Mouse (Mus musculus) G1E (cell line): Measurements from ENCODE around the gene Uqcr10. TPM values are rescaled to one million over a fixed set of nuclear protein-coding genes. Genes with fewer than 3 reads are reported as not detected.

Experiments
- ATAC-seq: 2 replicates; pipeline ENCODE4 v1.8.0; 2016; ENCODE audit warnings: mild to moderate bottlenecking; ENCODE audit not compliant: insufficient number of reproducible peaks, poor library complexity, low FRiP score, severe bottlenecking; ENCODE audit errors: extremely low read depth
- DNase-seq: peaks from one replicate; pipeline ENCODE4 v3.0.0; 2012; ENCODE audit warnings: low spot score
- H3K27me3 ChIP-seq: 2 replicates; pipeline ENCODE4 v1.6.1; 2012; ENCODE audit warnings: mild to moderate bottlenecking, low read length, inconsistent platforms; ENCODE audit not compliant: insufficient read depth
- H3K36me3 ChIP-seq: replicated peaks from 2 replicates; pipeline ENCODE3; 2012; ENCODE audit warnings: mild to moderate bottlenecking, inconsistent platforms
- H3K4me1 ChIP-seq: 2 replicates; pipeline ENCODE4 v1.6.1; 2012; ENCODE audit warnings: low read depth, low read length, inconsistent platforms, mixed read lengths; ENCODE audit not compliant: insufficient read depth
- H3K4me3 ChIP-seq: 2 replicates; pipeline ENCODE4 v1.5.1; 2012; ENCODE audit warnings: low read depth, mild to moderate bottlenecking, inconsistent platforms, low read length, moderate library complexity, mixed read lengths
- H3K9me3 ChIP-seq: replicated peaks from 2 replicates; pipeline ENCODE4 v1.6.1; 2012; ENCODE audit warnings: inconsistent platforms
- CTCF ChIP-seq: IDR thresholded peaks from 2 replicates; pipeline ENCODE4 v1.5.1; 2012; ENCODE audit warnings: low read depth, low read length, inconsistent platforms, mixed read lengths
- GATA1 ChIP-seq: IDR thresholded peaks from 2 replicates; pipeline ENCODE4 v1.6.1; 2012; ENCODE audit warnings: borderline replicate concordance, low read length, inconsistent platforms, mixed read lengths
- GATA2 ChIP-seq: IDR thresholded peaks from 2 replicates; pipeline ENCODE4 v1.6.1; 2012; ENCODE audit warnings: low read depth, low read length, inconsistent platforms, borderline replicate concordance
- POLR2AphosphoS5 ChIP-seq: IDR thresholded peaks from 2 replicates; pipeline ENCODE4 v1.6.1; 2012; ENCODE audit warnings: low read depth, low read length, inconsistent platforms; ENCODE audit not compliant: insufficient replicate concordance
- TAL1 ChIP-seq: conservative IDR thresholded peaks from 2 replicates; pipeline ENCODE4 v1.6.1; 2012; ENCODE audit warnings: low read depth, low read length, inconsistent platforms, mixed read lengths
- polyA plus RNA-seq: library from polyadenylated mRNA; stranded (reverse); fragments of >175 nt; gene quantifications from 2 replicates; pipeline ENCODE4 v1.2.3, GENCODE M21; 2012
- total RNA-seq, 2 experiments: library from RNA; stranded (forward) in 1 of 2; stranded (reverse) in 1 of 2; fragments of 200-1000 nt in 1 of 2; fragments of >200 nt in 1 of 2; fragmentation: Nextera tagmentation in 1 of 2; gene quantifications; 2 replicates each; pipeline ENCODE4 v1.2.3; 2014 to 2017

Gene Uqcr10
- total and polyA plus RNA-seq, 3 experiments = 23.8 to 191 (median 142) TPM

DNA sequence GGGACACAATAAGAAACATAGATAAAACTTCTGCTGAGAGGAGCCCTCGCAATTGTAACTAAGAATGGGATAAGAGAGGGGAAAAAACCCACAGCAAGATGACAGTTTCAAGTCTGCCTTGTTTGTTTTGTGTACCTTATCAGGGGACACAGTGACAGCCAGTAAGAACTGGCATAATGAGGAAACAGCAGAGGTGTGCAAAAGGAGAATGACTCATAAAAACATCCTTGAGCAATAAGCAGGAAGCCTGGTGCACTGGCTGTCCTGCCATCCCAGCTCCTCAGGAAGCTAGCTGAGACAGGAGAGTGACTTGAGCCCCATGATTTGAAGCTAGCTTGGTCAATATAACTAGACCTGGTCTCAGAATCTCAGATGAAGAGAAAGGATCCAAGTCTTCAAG is 44.3 kb downstream of the Uqcr10 start:
- DNase-seq (no peak), ATAC-seq (peak; percentile 56)
- TF ChIP-seq GATA1 (no peak), CTCF (no peak), POLR2AphosphoS5 (no peak), GATA2 (no peak), TAL1 (no peak)
- no peaks in the 10 kb centered on the region for H3K27me3 ChIP-seq
- H3K4me1 ChIP-seq = peaks cover 43% of the 10 kb centered on the region
- peaks cover 80% of the 10 kb centered on the region for H3K36me3 ChIP-seq
- no peaks in the 10 kb centered on the region for H3K9me3 ChIP-seq
- no peak overlapping the region for H3K4me3 ChIP-seq

Other genes starting within 250 kb of the Uqcr10 start
- 56.1 and 68.9 TPM in 2 replicates for gene Mtmr3, start 109.5 kb downstream of the Uqcr10 start, total RNA-seq (2014; fragmentation: Nextera tagmentation)
- 81.4 and 81.9 TPM in 2 replicates for gene Mtmr3, start 109.5 kb downstream of the Uqcr10 start, total RNA-seq (2017)
- 21.7 and 26.4 TPM in 2 replicates for gene Mtmr3, start 109.5 kb downstream of the Uqcr10 start, polyA plus RNA-seq
- not detected in 2 replicates for gene Gm11032, start 84.3 kb downstream of the Uqcr10 start, total RNA-seq (2014; fragmentation: Nextera tagmentation)
- gene Gm11032, start 84.3 kb downstream of the Uqcr10 start, total RNA-seq (2017) = not detected in 2 replicates
- not detected in 2 replicates for gene Gm11032, start 84.3 kb downstream of the Uqcr10 start, polyA plus RNA-seq
- 27.8 and 28.4 TPM in 2 replicates for gene Ascc2, start 66.6 kb downstream of the Uqcr10 start, total RNA-seq (2014; fragmentation: Nextera tagmentation)
- 22.0 and 22.8 TPM in 2 replicates for gene Ascc2, start 66.6 kb downstream of the Uqcr10 start, total RNA-seq (2017)
- gene Ascc2, start 66.6 kb downstream of the Uqcr10 start, polyA plus RNA-seq = 52.0 and 53.0 TPM in 2 replicates
- 43.4 and 53.5 TPM in 2 replicates for gene Zmat5, start 336 bp upstream of the Uqcr10 start, total RNA-seq (2014; fragmentation: Nextera tagmentation)
- gene Zmat5, start 336 bp upstream of the Uqcr10 start, total RNA-seq (2017) = 11.9 and 16.8 TPM in 2 replicates
- 94.1 and 106 TPM in 2 replicates for gene Zmat5, start 336 bp upstream of the Uqcr10 start, polyA plus RNA-seq
- not detected in 2 replicates for gene Cabp7, start 42.4 kb upstream of the Uqcr10 start, total RNA-seq (2014; fragmentation: Nextera tagmentation)
- not detected in 2 replicates for gene Cabp7, start 42.4 kb upstream of the Uqcr10 start, total RNA-seq (2017)
- not detected in 2 replicates for gene Cabp7, start 42.4 kb upstream of the Uqcr10 start, polyA plus RNA-seq
- gene Nf2, start 145.2 kb upstream of the Uqcr10 start, total RNA-seq (2014; fragmentation: Nextera tagmentation) = 41.9 and 43.3 TPM in 2 replicates
- gene Nf2, start 145.2 kb upstream of the Uqcr10 start, total RNA-seq (2017) = 44.4 and 49.7 TPM in 2 replicates
- gene Nf2, start 145.2 kb upstream of the Uqcr10 start, polyA plus RNA-seq = 62.2 and 79.7 TPM in 2 replicates
- gene Nipsnap1, start 169.6 kb upstream of the Uqcr10 start, total RNA-seq (2014; fragmentation: Nextera tagmentation) = 16.7 and 36.0 TPM in 2 replicates
- gene Nipsnap1, start 169.6 kb upstream of the Uqcr10 start, total RNA-seq (2017) = 21.8 and 22.5 TPM in 2 replicates
- gene Nipsnap1, start 169.6 kb upstream of the Uqcr10 start, polyA plus RNA-seq = 24.4 and 25.3 TPM in 2 replicates
- gene Thoc5, start 191.0 kb upstream of the Uqcr10 start, total RNA-seq (2014; fragmentation: Nextera tagmentation) = 50.6 and 57.9 TPM in 2 replicates
- gene Thoc5, start 191.0 kb upstream of the Uqcr10 start, total RNA-seq (2017) = 67.5 and 68.8 TPM in 2 replicates
- gene Thoc5, start 191.0 kb upstream of the Uqcr10 start, polyA plus RNA-seq = 5.8 and 8.9 TPM in 2 replicates
- 56.4 and 60.4 TPM in 2 replicates for gene Nefh, start 243.7 kb upstream of the Uqcr10 start, total RNA-seq (2014; fragmentation: Nextera tagmentation)
- 153 and 179 TPM in 2 replicates for gene Nefh, start 243.7 kb upstream of the Uqcr10 start, total RNA-seq (2017)
- gene Nefh, start 243.7 kb upstream of the Uqcr10 start, polyA plus RNA-seq = 40.7 and 49.4 TPM in 2 replicates